In genomic region chr17:83555836-83556235, GRCm38 (mm10) we compare ENCODE assay signal across 20 mouse cellular contexts. TPM values are rescaled to one million over a fixed set of nuclear protein-coding genes. Genes with fewer than 3 reads are reported as not detected.
DNase-seq lines count a peak whose midpoint lies in the region; ATAC-seq and TF ChIP-seq lines count a peak whose summit lies in the region.
"Had no signal": no experiment of that assay in that cellular context is flagged by ENCODE, and none has a peak within 500 bp of the region (broad histone marks: within the 10 kb centered on the region; RNA-seq: fewer than 3 reads in every experiment).

No protein-coding gene starts in this region.

- no peak for DNase-seq in thymus, postnatal 4 days
- no peak for DNase-seq in layer of hippocampus, adult 2 months (ENCODE audit: low spot score in 2 of 2)
- no peak for DNase-seq in frontal cortex, postnatal 25 days (ENCODE audit: low spot score in 2 of 2)
- DNase-seq in frontal cortex, postnatal 10 days (ENCODE audit: low spot score in 2 of 2) = no peak
- DNase-seq: adrenal gland, adult 2 months; adrenal gland, adult 8-10 months; adrenal gland, postnatal 10 days; adrenal gland, postnatal 14 days; adrenal gland, postnatal 25 days; adrenal gland, postnatal 36 days; B cell, adult 2 months; cerebellum, adult 11 months; cerebellum, adult 11-12 months had no signal

- ATAC-seq in common myeloid progenitor, adult 5-6 weeks (replicated peaks; ENCODE audit: low read depth, poor library complexity, severe bottlenecking) = 0 out of 2 replicates have a peak, but pooled peaks have one; percentile 50
- peak; percentile 68 for ATAC-seq in granulocyte monocyte progenitor cell, adult 5-6 weeks (replicated peaks; ENCODE audit: poor library complexity, severe bottlenecking)
- ATAC-seq in megakaryocyte, adult 5-6 weeks (ENCODE audit: poor library complexity, severe bottlenecking) = peak; percentile 52
- peak; percentile 57 for ATAC-seq in megakaryocyte progenitor cell, adult 5-6 weeks (replicated peaks; ENCODE audit: poor library complexity)
- ATAC-seq: activated CD4-positive, CD25-positive, alpha-beta regulatory T cell, adult 4 months; CD4-positive, CD25-positive, alpha-beta regulatory T cell, adult 4 months; Patski had no signal

- no peak overlapping the region for H3K27ac ChIP-seq in layer of hippocampus, adult 2 months

- no peak for TF ChIP-seq CTCF in layer of hippocampus, adult 2 months (conservative IDR thresholded peaks at IDR 0.05)

- H3K4me3 ChIP-seq in layer of hippocampus, adult 2 months = no peak overlapping the region

RNA-seq across cellular contexts. Expression of gene Cox7a2l, which starts 38.7 kb away (rescaled TPM):
- 201 and 267 TPM in 2 replicates for total RNA-seq in common myeloid progenitor, adult 5-6 weeks (2017)
- total RNA-seq in granulocyte monocyte progenitor cell, adult 5-6 weeks (2014; fragmentation: Nextera tagmentation) = 206 and 241 TPM in 2 replicates
- 194 and 229 TPM in 2 replicates for total RNA-seq in granulocyte monocyte progenitor cell, adult 5-6 weeks (2017)
- total RNA-seq in megakaryocyte, adult 5-6 weeks (2015) = 266 and 313 TPM in 2 replicates
- total RNA-seq in megakaryocyte, adult 5-6 weeks (2017) = 182 and 228 TPM in 2 replicates
- total RNA-seq in megakaryocyte progenitor cell, adult 5-6 weeks (2015) = 219 and 228 TPM in 2 replicates
- 193 and 195 TPM in 2 replicates for total RNA-seq in megakaryocyte progenitor cell, adult 5-6 weeks (2017)
- total RNA-seq in layer of hippocampus, adult 2 months (2021) = 100 to 1,000 TPM; 178 to 182 TPM
